Mouse (Mus musculus) heart, embryonic 10.5 days (tissue): Measurements from ENCODE around the gene AU022252. TPM values are rescaled to one million over a fixed set of nuclear protein-coding genes. Genes with fewer than 3 reads are reported as not detected.
A peak's percentile ranks its signal among the peaks of the same experiment; 100 is the strongest.

Experiments used
- DNase-seq: peaks from one replicate; pipeline ENCODE4 v3.0.0-alpha.2; 2017; ENCODE audit warnings: low spot score
- H3K27ac ChIP-seq: fragments of 300-500 bp; sonication (generic); 2 replicates; pipeline ENCODE4 v1.5.1; 2016; ENCODE audit warnings: mild to moderate bottlenecking
- H3K27me3 ChIP-seq: fragments of 300-500 bp; sonication (generic); 2 replicates; pipeline ENCODE4 v1.6.1; 2016; ENCODE audit warnings: mild to moderate bottlenecking; ENCODE audit not compliant: poor library complexity, insufficient read depth, severe bottlenecking
- H3K36me3 ChIP-seq: fragments of 300-500 bp; sonication (generic); 2 replicates; pipeline ENCODE4 v1.6.1; 2016; ENCODE audit warnings: mild to moderate bottlenecking, moderate library complexity
- H3K4me1 ChIP-seq: fragments of 300-500 bp; sonication (generic); 2 replicates; pipeline ENCODE4 v1.6.1; 2016; ENCODE audit warnings: mild to moderate bottlenecking
- H3K4me3 ChIP-seq: fragments of 300-500 bp; sonication (generic); 2 replicates; pipeline ENCODE4 v1.5.1; 2016; ENCODE audit warnings: mild to moderate bottlenecking, moderate library complexity
- H3K9me3 ChIP-seq: fragments of 300-500 bp; sonication (generic); 2 replicates; pipeline ENCODE4 v1.6.1; 2016; ENCODE audit warnings: mild to moderate bottlenecking, moderate library complexity
- WGBS: fragments of 180-500 bp; shearing (Covaris S2); methylation state at CpG from one replicate; pipeline ENCODE4 v1.1.7; 2016; 5-methylcytosine and 5-hydroxymethylcytosine counted together
- polyA plus RNA-seq: library from polyadenylated mRNA; unstranded; fragments of >200 nt; fragmentation: Nextera tagmentation; extraction: Ambion mirVana; gene quantifications from 2 replicates; pipeline ENCODE4 v1.2.1, GENCODE M21; 2016

Gene AU022252
- polyA plus RNA-seq, 1 experiment from 2014 or later, result 44.0 TPM

DNA sequence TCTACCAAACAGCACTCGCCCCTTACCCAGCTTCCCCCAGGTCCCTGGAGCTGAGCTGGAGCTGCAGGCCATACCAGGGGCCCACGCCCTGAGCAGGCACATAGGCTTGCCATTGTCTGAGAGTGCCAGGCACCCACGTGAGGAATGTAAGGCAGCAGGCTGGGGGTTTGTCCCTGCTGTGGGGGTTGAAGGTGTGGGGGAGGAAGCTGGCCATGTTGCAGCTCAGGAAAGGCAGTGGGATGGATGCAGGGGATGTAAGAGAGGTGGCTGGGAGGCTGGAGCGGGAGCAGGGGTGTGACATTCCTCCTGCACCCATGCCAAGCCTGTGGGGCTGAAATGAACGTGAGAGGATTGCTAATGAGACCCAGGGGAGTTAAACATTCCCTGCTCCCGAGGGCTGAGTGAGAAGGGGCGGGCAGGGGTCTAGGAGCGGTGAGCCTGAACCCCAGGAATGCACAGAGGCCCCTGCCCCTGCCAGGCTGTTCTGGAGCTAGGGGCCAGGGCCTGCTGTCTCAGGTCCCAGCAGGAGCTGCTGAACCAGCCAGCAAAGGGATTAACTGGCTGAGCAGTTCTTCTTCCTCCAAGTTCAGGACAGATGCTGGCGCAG is 21.6 kb upstream of the AU022252 start:
- Histone ChIP-seq H3K27me3 (peaks cover 9% of the 10 kb centered on the region; the same call in 1 of the 2 replicates), H3K4me3 (0 out of 2 replicates have a peak overlapping the region, but pooled peaks have one; percentile 12), H3K27ac (peak overlapping the region; percentile 18; the same call in 1 of the 2 replicates), H3K36me3 (no peaks in the 10 kb centered on the region), H3K4me1 (peaks cover 15% of the 10 kb centered on the region), H3K9me3 (no peaks in the 10 kb centered on the region)
- WGBS, result 40% methylated on average over 9 of the region's 9 CpGs
- no peak for DNase-seq

DNA sequence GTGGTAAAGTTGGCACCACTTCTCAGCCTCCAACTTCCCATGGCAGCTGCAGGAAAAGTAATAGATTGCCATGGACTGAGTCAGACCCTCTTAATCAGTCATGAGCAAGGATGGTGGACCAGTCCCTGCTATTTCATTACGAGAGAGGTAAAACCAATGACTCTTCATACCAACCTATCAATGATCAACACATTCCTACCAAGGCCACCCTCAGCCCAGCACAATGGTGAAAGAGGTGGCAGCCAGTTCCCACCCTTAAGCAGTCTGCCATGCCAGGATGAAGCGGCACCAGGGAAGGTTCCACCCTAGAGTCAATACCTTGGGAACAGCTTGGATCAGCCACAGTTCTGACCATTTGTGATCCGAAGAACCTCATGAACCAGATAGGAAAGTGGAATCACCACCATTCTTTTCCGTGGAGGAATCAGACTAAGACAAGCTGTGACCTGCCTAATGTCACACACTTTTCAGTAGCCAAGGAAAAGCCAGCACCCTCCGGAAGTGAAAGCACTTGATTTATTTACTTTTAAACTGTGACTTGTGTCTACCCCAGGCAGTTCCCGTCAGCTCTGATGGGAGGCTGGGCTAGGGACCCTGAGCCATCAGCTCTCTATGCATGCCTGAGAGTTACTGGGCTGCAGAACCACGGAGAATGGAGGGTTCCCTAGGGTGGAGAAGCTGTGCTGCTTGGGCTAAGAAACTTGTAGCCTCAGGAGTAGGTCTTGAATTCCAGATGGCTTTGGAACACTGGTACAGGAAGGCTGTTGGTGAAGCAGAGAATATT is 19.7 kb upstream of the AU022252 start:
- Histone ChIP-seq H3K4me3 (no peak overlapping the region), H3K36me3 (peaks cover 15% of the 10 kb centered on the region; the same call in 1 of the 2 replicates), H3K27me3 (peaks cover 3% of the 10 kb centered on the region; the same call in 1 of the 2 replicates), H3K4me1 (peaks cover 15% of the 10 kb centered on the region), H3K27ac (no peak overlapping the region), H3K9me3 (no peaks in the 10 kb centered on the region)
- no peak for DNase-seq
- WGBS, result 51% methylated on average over 7 of the region's 7 CpGs

DNA sequence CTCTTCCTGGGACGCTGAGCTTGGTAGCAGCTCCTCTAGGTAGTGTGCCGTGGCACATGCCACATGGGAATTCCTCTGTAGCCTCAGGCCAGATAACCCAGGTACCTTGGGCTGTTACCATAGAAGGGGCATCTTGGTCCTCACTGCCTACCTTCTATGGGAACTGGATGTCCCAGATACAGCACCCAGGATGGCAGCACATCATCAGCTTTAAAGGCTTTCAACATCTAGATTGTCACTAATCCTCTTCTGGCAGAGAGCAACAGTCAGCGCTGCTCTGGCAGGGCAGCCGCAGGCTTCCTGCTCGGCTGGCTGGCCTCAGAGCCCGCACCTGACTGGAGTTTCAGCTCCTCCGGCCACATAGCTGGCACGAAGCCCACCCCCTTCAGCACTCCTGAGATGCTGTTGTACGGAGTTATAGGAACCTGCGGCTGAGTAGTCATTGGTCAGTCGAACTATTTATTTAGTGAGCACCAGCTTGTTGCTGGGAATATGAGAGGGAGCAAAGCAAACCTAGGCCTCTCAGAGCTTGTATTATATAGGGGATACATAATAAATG is 16.0 kb upstream of the AU022252 start:
- H3K36me3 ChIP-seq, result peaks cover 50% of the 10 kb centered on the region
- H3K27ac ChIP-seq, result no peak overlapping the region
- H3K9me3 ChIP-seq, result no peaks in the 10 kb centered on the region
- H3K4me3 ChIP-seq, result no peak overlapping the region
- H3K27me3 ChIP-seq, result no peaks in the 10 kb centered on the region
- 85% methylated on average over 11 of the region's 11 CpGs for WGBS
- no peak for DNase-seq
- H3K4me1 ChIP-seq, result peaks cover 10% of the 10 kb centered on the region; the same call in 1 of the 2 replicates

DNA sequence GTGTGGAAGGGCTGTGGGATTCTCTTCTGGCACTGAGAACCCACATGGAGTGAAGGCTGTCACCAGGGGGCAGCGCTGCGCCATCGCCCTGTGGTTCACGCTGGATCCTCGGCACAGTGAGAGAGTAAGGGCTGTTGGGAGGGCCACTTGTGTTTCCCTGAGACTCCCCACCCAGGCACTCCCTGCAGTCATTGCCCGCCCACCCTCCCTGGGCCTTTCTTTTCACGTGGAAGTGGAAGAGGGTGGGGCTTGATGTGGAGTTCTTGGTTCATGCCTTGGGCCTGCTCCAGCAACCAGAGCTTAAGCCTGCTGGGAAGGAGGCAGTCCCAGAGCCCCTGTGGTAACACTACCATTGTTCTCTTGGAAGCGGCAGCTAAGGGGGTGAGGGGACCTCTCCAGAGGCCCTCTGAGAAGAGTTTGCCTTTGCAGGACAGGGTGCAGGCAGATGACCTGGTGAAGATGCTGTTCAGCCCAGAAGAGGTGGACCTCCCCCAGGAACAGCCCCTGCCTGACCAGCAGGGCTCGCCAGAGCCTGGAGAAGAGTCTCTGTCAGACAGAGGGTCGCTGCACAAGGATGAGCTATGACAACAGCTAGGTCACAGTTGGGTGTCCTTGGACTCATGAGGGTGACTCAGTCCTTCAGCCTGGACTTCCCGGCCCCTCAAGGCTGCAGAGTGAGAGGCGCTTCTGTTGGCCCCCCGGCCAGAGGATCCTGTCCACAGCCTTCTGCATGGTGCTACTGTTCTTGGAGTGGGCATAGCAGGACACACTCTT is 15.1 kb upstream of the AU022252 start:
- DNase-seq, result no peak
- 0 out of 2 replicates have a peak overlapping the region, but pooled peaks have one; percentile 23 for H3K27ac ChIP-seq
- H3K4me3 ChIP-seq, result no peak overlapping the region
- H3K36me3 ChIP-seq, result peaks cover 59% of the 10 kb centered on the region
- no peaks in the 10 kb centered on the region for H3K9me3 ChIP-seq
- WGBS, result 38% methylated on average over 13 of the region's 13 CpGs
- H3K4me1 ChIP-seq, result peaks cover 10% of the 10 kb centered on the region; the same call in 1 of the 2 replicates
- no peaks in the 10 kb centered on the region for H3K27me3 ChIP-seq

DNA sequence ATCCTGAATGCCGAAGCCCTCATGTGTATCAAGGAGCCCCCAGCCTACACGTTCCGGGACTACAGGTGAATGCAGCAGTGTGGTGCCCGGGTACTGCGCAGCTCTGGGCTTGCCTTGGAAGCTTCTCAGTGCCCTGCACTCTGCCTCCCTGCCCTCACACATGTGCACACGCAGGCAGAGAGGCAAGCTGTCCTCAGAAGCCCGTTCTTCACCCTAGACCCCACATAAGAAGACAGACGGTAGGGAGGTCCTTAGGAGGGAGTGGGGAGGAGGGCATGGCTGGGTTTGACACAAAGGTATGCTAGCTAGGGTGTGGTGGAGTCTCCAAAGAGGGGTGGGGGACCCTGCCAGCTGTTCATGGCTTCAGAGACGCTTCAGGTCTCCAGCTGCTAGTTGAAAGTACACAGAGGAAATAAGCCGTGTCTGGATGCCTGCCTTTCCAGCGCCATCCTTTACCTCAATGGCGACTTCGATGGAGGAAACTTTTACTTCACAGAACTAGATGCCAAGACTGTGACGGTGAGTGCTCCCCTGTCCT is 14.2 kb upstream of the AU022252 start:
- no peaks in the 10 kb centered on the region for H3K27me3 ChIP-seq
- 81% methylated on average over 14 of the region's 14 CpGs for WGBS
- H3K4me3 ChIP-seq, result no peak overlapping the region
- DNase-seq, result no peak
- no peak overlapping the region for H3K27ac ChIP-seq
- H3K4me1 ChIP-seq, result peaks cover 16% of the 10 kb centered on the region
- H3K9me3 ChIP-seq, result no peaks in the 10 kb centered on the region
- H3K36me3 ChIP-seq, result peaks cover 68% of the 10 kb centered on the region

DNA sequence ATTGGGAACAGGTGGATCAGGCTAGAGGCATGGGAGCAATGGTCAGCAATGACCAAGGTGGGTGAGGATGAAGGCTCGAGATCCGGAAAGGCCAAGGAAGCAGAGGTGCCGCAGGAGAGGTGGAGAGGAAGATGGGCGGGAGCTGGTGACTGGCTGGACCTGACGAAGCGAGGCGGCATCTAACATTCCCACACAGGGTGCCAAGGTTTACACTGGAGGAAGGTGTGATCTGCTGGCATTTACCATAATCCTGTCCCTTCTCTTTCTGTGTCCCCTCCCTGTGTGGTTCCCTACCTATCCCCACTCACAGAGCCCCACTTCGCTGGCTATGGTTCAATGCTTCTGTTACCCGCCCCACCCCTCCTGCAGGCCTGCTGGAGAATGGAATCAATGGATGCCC is 13.4 kb upstream of the AU022252 start:
- H3K36me3 ChIP-seq, result peaks cover 76% of the 10 kb centered on the region
- no peak overlapping the region for H3K27ac ChIP-seq
- WGBS, result 87% methylated on average over 9 of the region's 9 CpGs
- no peak overlapping the region for H3K4me3 ChIP-seq
- H3K27me3 ChIP-seq, result no peaks in the 10 kb centered on the region
- peaks cover 22% of the 10 kb centered on the region for H3K4me1 ChIP-seq
- no peak for DNase-seq
- H3K9me3 ChIP-seq, result no peaks in the 10 kb centered on the region

DNA sequence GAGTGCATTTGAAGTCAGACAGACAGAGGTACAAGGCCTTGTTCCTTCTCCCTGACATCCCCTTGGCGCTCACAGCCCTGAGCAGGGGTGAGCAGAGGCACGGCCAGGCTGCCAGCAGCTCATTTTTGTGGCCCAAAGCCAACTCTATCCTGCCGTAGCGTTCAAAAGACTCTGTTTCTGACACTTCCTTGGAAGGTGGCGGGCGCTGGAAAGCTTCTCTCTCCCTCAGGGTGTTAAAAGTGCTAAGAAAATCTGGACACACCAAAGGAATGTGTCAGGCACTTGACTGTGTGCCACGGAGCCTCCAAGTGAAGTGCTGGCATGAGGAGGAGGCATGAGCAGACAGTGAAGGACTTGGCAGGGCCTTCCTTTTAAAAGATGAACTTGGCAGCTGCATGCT is 13.0 kb upstream of the AU022252 start:
- 58% methylated on average over 7 of the region's 7 CpGs for WGBS
- no peaks in the 10 kb centered on the region for H3K27me3 ChIP-seq
- H3K4me1 ChIP-seq, result peaks cover 22% of the 10 kb centered on the region
- H3K4me3 ChIP-seq, result no peak overlapping the region
- peaks cover 78% of the 10 kb centered on the region for H3K36me3 ChIP-seq
- DNase-seq, result peak; percentile 73
- H3K27ac ChIP-seq, result peak overlapping the region; percentile 36; the same call in 1 of the 2 replicates
- H3K9me3 ChIP-seq, result no peaks in the 10 kb centered on the region

DNA sequence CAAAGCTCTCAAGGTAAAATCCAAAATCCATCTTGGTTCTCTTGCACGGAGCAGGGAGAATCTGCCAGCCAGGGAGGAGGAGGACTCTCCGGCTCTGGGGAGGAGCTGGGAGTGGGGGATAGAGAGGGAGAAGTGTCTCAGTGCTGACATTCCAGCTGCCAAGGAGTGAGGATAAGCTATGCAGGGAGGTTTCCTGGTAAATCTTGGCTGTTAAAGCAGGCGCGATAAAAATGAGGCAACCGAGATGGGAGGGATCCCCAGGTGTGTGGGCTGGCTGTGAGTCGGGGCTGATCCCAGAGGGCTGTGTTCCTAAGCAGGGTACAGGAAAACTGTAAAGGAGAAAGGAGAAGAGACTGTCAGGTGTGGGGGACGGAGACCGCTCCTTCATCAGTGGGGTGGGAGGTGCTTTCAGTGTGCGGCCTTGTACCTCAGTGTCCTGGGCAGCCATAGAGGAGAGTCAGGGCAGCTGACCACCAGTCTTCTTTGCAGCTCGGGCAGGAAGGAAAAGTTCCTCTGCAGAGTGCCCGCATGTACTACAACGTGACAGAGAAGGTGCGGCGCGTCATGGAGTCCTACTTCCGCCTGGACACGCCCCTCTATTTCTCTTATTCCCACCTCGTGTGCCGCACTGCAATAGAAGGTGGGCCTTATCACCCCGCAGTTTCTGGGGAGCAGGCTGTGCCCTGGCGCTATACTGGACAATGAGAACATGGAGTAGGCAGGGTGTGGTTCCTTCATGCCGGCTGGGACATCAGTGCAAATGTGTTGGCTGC is 12.1 kb upstream of the AU022252 start:
- peaks cover 80% of the 10 kb centered on the region for H3K36me3 ChIP-seq
- no peaks in the 10 kb centered on the region for H3K27me3 ChIP-seq
- peaks cover 22% of the 10 kb centered on the region for H3K4me1 ChIP-seq
- DNase-seq, result peak; percentile 65
- H3K27ac ChIP-seq, result no peak overlapping the region
- no peak overlapping the region for H3K4me3 ChIP-seq
- no peaks in the 10 kb centered on the region for H3K9me3 ChIP-seq
- WGBS, result 71% methylated on average over 22 of the region's 22 CpGs

DNA sequence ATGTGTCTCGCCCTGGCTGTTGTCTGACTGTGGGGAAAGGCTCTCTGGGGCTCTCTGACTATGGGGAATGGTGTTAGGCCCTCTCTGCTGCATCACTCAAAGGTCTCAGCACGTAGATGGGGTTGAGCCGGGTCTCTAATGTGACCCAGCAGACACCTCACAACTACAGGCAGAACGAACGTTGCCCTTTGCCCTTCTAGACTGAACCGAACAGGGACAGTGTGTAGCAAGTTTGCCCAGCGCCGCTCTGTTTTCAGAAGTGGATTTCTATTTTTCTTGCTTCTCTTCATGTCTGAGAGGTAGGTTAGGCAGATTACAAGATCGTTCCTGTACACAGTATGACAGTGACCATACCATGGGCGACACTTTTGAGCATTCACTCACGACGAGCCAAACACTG is 10.1 kb upstream of the AU022252 start:
- Histone ChIP-seq H3K27ac (no peak overlapping the region), H3K36me3 (peaks cover 73% of the 10 kb centered on the region), H3K4me3 (no peak overlapping the region), H3K27me3 (no peaks in the 10 kb centered on the region), H3K4me1 (peaks cover 27% of the 10 kb centered on the region), H3K9me3 (no peaks in the 10 kb centered on the region)
- no peak for DNase-seq
- WGBS, result 92% methylated on average over 12 of the region's 12 CpGs

DNA sequence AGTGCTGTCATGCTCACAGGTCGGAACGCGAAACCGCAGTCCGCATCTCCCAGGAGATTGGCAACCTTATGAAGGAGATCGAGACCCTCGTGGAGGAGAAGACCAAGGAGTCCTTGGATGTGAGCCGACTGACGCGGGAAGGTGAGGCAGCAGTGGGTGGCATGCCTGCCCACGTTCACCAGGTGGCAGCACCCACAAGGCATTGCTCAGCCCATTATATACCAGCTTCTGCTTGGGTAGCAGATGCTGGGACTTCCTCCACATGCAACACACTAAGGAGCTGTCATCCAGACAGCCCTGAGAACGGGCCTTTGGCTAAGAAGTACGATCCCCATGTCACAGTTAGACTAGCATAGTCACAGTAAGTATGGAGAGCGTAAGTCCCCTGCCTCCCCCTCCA is 9.2 kb upstream of the AU022252 start:
- DNase-seq, result no peak
- 77% methylated on average over 14 of the region's 14 CpGs for WGBS
- Histone ChIP-seq H3K9me3 (no peaks in the 10 kb centered on the region), H3K27ac (no peak overlapping the region), H3K4me1 (peaks cover 27% of the 10 kb centered on the region), H3K4me3 (no peak overlapping the region), H3K27me3 (no peaks in the 10 kb centered on the region), H3K36me3 (peaks cover 73% of the 10 kb centered on the region)

DNA sequence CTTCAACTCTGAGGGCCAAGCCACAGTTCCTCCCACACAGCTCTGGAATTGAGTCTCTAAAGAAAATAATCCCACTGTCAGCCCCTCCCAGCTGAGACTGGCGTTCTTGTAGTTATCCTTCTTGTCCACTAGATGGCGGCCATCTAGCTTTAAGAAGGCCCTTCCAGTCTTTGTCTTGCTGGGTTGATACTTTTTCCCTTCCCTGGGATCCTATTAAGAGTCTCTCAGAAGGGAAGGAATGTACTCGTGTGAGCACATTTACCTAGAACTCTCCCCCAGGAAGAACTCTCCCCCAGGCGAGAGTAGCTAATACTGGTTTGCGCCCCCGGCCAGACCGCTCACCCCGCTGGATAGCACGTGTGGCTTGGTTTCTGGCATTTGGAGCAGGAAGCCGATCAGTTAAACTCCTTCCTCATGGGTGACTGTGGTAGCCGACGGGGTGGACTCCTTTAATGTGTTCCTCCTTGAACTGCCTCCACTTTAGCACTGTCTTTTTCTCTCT is 6.7 kb upstream of the AU022252 start:
- no peak for DNase-seq
- Histone ChIP-seq H3K27ac (peak overlapping the region; percentile 74), H3K27me3 (no peaks in the 10 kb centered on the region), H3K36me3 (peaks cover 61% of the 10 kb centered on the region), H3K9me3 (no peaks in the 10 kb centered on the region), H3K4me3 (no peak overlapping the region), H3K4me1 (peaks cover 24% of the 10 kb centered on the region)
- 41% methylated on average over 12 of the region's 12 CpGs for WGBS

DNA sequence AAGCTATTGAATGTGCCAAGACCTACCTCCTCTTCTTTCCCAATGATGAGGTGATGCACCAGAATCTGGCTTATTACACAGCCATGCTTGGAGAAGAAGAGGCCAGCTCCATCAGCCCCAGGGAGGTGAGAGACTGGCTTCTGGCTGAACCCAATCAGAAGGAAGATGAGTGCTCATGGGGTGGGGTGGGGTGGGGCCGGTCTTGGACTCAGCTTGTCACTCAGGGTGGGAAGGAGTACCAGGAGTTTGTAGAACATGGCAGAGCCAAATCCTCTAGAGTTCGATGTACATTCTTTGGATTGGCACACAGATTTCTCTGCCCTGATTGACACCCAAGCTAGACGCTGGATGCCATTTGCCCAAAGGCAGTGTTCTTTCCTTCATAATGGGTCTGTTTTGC is 6.1 kb upstream of the AU022252 start:
- 74% methylated on average over 3 of the region's 3 CpGs for whole genome bisulfite sequencing
- Histone ChIP-seq H3K36me3 (peaks cover 55% of the 10 kb centered on the region), H3K9me3 (no peaks in the 10 kb centered on the region), H3K4me1 (peaks cover 28% of the 10 kb centered on the region), H3K4me3 (no peak overlapping the region), H3K27me3 (no peaks in the 10 kb centered on the region), H3K27ac (no peak overlapping the region)
- DNase-seq, result no peak
